Mouse (Mus musculus): ENCODE measurements around the gene Nup98.
A peak's percentile ranks its signal among the peaks of the same experiment; 100 is the strongest.

The Nup98 gene

DNA sequence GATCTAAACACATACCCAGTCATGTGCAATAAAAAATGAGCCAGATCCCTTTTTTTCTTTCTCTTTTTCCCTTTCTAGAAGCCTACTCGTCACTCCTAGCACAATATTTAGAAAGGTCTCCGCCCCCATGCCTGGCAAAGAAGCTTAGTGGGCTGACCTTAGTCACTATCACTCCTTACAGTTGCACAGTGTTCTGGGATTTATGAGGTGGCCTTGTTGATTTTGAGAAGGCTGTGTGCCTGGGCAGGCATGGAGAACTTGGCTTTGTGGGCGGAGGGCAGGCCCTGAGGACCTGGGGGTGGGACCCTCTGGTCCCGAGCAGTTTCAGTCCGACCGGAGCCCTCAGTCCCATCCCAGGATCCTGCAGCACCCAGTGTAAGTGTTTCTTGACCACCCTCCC lies 19.8 kb upstream of the Nup98 start:
- DNase-seq = no peak

GRCm38 (mm10) chr7:102228049-102228670 lies 18.2 kb upstream of the Nup98 start:
- no peak for DNase-seq

GRCm38 (mm10) chr7:102226051-102226450 lies 16.1 kb upstream of the Nup98 start:
- DNase-seq = no peak

DNA sequence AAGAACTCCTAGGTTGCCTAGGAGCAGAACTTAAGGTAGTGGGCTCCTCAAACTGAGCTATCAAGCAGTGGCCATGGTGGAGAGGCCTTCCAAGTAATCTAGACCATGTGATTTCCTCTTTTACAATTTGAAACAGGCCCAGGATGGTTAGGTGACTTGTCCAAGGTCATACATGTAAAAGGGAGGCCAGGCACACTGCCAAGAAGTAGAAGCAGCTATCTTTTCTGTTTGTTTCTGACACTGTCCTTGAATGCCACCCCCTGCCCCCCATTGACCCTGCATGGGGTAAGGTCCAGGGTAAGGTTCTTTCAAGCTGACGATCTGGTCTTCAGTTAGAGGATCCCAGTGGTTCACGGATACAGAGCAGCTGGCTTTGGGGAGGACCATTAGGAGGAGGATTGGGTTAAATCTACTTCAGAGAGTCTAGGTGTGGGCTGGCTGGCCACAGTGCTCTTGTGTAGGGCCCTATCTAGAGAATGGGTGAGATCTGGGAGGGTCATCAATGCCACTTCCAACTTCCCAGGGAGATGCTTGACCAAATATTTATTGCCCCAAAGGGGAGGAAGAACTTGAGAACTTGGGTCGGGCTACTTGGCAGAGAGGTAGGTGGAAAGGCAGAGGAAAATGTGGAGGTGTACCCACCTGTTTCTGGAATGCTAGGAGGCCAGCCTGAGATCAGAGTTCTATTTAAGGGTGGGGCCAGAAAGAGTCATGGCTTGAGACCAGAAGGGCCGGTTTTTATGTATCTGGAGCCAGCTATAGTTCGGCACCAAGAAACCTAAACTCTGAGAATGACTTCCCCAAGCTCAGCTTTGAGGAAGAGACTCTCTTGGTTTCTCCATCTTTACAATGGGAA lies 14.1 kb upstream of the Nup98 start:
- no peak for DNase-seq

- DNase-seq = peak; percentile 63
Measured at GRCm38 (mm10) chr7:102222830-102223556, 13.0 kb upstream of the Nup98 start.

DNA sequence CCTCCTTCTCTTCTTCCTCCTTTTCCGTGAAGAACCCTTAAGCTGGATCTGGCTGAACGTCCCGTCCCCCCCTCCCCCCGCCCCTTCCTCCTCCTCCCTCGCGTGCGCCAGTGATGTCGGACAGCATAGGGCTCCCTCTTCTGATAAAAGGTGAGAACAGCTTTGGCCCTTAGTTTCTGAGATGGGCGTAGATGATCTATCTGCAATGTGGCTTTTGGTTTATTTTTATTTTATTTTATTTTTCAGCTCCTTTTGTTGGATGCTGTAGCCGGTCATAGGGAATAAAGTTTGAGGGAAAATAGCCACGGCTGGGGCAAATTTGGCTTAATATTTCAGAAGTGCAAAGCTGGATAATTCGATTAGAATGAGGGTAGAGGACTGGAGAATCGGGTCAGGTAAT lies 12.4 kb upstream of the Nup98 start:
- no peak for DNase-seq

DNA sequence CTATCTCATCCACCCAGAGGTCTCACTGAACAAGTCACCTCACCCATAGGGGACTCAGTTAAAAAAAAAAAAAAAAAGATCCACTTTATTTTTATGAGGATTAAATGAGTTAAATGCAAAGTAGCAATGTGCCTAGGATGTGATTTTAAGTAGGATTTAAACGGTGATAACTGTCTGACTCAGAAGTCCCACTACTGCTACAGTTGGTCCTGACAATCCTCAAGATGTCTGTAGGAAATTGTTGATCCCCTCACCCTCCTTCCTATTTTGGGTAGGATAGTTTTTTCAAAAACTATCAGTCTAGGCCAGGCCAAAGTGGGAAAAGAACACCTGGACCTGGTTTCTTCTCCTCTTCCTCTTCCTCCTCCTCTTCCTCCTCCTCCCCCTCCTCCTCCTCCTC lies 11.9 kb upstream of the Nup98 start:
- DNase-seq = no peak

- peak; percentile 41 for DNase-seq
Measured at GRCm38 (mm10) chr7:102211071-102211470, 1.1 kb upstream of the Nup98 start.

- peak; percentile 39 for DNase-seq
Measured at GRCm38 (mm10) chr7:102208806-102209363, 1.1 kb downstream of the Nup98 start.

DNA sequence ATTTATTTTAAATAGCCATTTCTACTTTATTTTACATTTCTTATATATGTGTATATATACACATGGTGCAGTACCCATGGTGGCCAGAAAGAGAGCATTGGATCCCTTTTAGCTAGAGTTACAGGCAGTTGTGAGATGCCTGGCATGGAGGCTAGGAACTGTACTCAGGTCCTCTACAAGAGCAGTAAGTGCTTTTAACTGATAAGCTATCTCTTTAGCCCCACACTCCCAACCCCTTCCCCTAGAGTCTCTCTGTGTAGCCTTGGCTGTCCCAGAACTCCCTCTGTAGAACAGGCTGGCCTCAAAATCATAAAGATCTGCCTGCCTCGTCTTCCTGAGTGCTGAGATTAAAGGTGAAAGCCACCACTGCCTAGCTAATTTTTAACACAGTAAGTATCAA lies 4.3 kb downstream of the Nup98 start:
- no peak for DNase-seq

DNA sequence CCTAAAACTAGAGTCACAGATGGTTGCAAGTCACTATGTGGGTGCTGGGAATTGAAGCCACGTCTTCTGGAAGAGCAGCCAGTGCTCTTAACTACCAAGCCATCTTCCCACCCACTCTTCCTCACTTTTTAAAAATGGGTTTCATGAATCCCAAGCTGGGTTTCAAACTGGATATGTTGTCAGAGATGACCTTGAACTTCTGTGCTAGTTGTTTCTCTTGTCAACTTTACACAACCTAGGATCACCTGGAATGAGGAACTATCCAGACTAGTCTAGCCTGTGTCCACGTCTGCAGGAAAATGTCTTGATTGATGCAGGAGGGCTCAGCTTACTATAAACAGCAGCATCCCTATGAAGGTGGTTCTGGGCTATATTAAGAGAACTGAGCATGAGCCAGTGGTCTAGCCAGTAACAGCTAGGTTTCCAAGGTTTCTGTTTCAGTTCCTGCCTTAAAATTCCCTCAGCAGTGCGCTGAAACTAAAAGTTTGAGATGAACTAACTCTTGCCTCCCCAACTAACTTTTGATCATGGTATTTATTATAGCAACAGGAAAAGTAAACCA lies 5.6 kb downstream of the Nup98 start:
- no peak for DNase-seq

DNA sequence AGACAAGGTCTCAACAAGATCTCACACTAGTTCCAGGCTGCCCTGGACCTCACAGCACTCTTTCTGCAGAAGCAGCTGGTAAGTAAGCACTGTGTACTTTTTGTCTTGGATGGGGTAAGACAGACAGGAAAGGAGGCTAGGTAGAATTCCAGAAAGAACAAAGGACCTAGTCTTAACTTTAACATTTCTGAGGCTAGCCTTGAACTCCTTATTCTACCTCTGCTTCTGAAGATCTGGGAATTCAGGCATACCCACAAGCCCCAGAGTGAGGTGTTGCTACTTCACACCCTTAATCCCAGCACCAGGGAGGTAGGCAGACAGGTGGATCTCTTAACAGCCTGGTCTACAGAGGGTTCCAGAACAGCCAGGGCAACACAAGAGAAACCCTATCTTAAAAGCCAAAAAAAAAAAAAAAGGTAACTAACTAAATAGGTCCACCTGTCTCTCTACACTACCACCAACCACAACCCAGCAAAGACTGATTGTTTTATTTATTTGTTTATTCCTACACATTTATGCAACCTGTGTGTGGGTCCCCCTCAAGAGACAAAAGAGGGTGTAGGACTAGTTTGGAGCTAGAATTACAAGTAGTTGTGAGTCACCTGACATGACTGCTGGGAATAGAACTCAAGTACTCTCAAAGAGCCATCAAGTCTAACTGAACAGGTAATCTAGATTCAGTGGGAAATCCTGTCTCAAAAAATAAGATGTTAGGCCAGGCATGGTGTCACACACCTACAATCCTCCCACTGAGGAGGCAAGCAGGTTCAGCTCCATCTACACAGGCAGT lies 8.8 kb downstream of the Nup98 start:
- no peak for DNase-seq

- no peak for DNase-seq
Measured at GRCm38 (mm10) chr7:102200576-102200975, 9.4 kb downstream of the Nup98 start.

DNA sequence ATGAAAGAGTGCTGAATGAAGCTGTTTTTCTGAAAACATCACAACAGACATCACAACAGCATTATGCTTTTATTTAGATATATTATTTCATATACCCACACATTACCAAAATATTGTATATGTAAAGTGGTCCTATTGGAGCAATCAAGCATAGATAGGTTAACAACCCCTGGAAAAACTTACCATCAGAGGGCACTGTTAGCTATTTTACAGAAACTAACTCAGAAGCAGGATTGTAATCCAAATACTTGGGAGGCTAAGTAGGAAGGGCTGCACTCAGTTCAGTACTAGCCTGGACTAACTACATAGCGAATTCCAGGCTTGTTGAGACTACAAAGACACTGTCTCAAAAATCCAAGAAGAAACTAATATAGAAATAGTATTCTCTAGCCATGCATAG lies 17.6 kb downstream of the Nup98 start:
- DNase-seq = no peak

DNA sequence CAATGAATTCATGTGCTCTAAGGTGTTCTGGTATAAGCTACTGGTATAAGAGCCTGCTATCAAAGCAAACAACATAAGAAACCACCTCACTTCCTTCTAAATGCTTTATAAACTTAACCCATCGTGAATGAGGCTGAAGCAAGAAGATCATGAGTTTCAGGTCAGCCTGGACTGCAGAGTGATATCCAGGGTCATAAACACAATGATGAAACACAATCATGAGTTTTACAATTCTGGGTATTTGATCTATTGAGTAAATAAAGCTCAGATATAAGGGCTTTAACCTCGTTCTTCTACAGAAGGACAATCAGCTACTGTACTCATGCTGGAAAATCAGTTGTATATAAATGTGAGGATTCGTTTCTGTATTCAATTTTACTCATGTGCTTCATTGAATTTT lies 26.1 kb downstream of the Nup98 start:
- no peak for DNase-seq

GRCm38 (mm10) chr7:102170300-102170699 lies 39.7 kb downstream of the Nup98 start:
- peak; percentile 16 for DNase-seq

DNA sequence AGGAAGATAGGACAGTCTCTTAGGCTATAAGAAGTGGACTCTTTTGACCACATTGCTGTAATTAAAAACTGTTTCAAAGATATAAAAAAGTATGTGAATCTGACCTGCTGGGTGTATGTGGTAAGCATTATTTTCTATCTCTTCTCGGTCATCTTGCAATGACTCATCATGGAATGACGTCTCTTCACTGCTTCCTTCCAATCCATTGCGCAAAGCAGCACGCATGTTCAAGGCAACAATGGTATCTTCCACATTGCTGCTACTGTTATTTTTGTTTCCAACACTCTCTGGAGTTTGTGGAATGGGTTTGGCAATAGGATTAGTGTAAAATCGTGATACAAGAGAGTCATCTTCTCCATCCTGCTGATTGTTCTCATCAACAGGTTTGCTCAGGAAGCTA lies 56.3 kb downstream of the Nup98 start:
- no peak for DNase-seq

GRCm38 (mm10) chr7:102137898-102138297 lies 72.1 kb downstream of the Nup98 start:
- no peak for DNase-seq

- DNase-seq = peak; percentile 13
Measured at GRCm38 (mm10) chr7:102137464-102137863, 72.5 kb downstream of the Nup98 start.

DNA sequence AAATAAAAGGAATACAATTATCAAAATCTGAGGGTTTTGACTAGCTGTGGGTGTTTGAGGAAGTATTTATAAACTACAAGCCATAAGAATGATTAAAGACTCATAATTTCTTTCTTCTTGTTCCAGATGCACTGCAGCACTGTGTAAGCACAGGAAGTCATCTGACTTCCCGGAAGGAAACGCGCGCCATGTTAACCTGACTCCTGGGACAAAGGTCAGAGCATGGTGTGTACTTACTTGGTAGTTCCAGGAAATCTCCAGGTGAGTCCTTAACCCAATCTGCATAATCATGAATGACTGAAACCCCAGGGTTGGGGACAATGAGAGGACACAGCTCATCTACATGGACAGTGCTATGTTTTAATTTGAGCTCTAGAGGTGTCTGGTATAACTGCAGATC lies 77.6 kb downstream of the Nup98 start:
- no peak for DNase-seq

GRCm38 (mm10) chr7:102120326-102120725 lies 89.7 kb downstream of the Nup98 start:
- no peak for DNase-seq

GRCm38 (mm10) chr7:102117382-102117781 lies 92.6 kb downstream of the Nup98 start:
- no peak for DNase-seq
